Mouse (Mus musculus) forebrain, postnatal 0 days (tissue): ENCODE measurements around the gene Synpo2l. TPM values are rescaled to one million over a fixed set of nuclear protein-coding genes. Genes with fewer than 3 reads are reported as not detected.

ENCODE experiments used
- ATAC-seq: fragments of 200-750 bp; cut with Nextera tagmentation; 2 replicates; pipeline ENCODE4 v1.8.0; 2017; ENCODE audit warnings: mild to moderate bottlenecking, moderate library complexity
- DNase-seq: peaks from one replicate; pipeline ENCODE4 v3.0.0-alpha.2; 2015
- H3K27ac ChIP-seq: fragments of 300-500 bp; sonication (generic); 2 replicates; pipeline ENCODE4 v1.5.1; 2014; ENCODE audit warnings: low read depth, mild to moderate bottlenecking, antibody characterized with exemption, low read length, moderate library complexity, mixed read lengths
- H3K27me3 ChIP-seq: fragments of 300-500 bp; sonication (generic); 2 replicates; pipeline ENCODE4 v1.6.1; 2014; ENCODE audit warnings: mild to moderate bottlenecking, low read length, mixed read lengths; ENCODE audit not compliant: insufficient read depth
- H3K36me3 ChIP-seq: fragments of 300-500 bp; sonication (generic); 2 replicates; pipeline ENCODE4 v1.6.1; 2014; ENCODE audit warnings: mild to moderate bottlenecking, moderate library complexity; ENCODE audit not compliant: insufficient read depth
- H3K4me1 ChIP-seq: fragments of 300-500 bp; sonication (generic); 2 replicates; pipeline ENCODE4 v1.6.1; 2014; ENCODE audit warnings: antibody characterized with exemption; ENCODE audit not compliant: insufficient read depth
- H3K4me2 ChIP-seq: fragments of 300-500 bp; sonication (generic); 2 replicates; pipeline ENCODE4 v1.6.1; 2014; ENCODE audit warnings: low read depth, mild to moderate bottlenecking, moderate library complexity
- H3K4me3 ChIP-seq: fragments of 300-500 bp; sonication (generic); 2 replicates; pipeline ENCODE4 v1.5.1; 2014; ENCODE audit warnings: low read depth, low read length, mixed read lengths
- H3K9ac ChIP-seq: fragments of 300-500 bp; sonication (generic); 2 replicates; pipeline ENCODE4 v1.6.1; 2014; ENCODE audit warnings: mild to moderate bottlenecking
- H3K9me3 ChIP-seq: fragments of 300-500 bp; sonication (generic); 2 replicates; pipeline ENCODE4 v1.6.1; 2016; ENCODE audit warnings: low read length
- CTCF ChIP-seq: sonication (generic); IDR thresholded peaks from 2 replicates; pipeline ENCODE4 v1.5.1; 2016; ENCODE audit warnings: antibody characterized with exemption, control low read depth, low read depth
- WGBS: fragments of 180-500 bp; shearing (Covaris S2); extraction: QIAGEN DNeasy Blood & Tissue Kit; methylation state at CpG from one replicate; pipeline ENCODE4 v1.1.7; 2014; 5-methylcytosine and 5-hydroxymethylcytosine counted together
- polyA plus RNA-seq: library from polyadenylated mRNA; unstranded; fragments of >200 nt; fragmentation: Nextera tagmentation; extraction: Ambion mirVana; gene quantifications from 2 replicates; pipeline ENCODE4 v1.2.1, GENCODE M21; 2015
- total RNA-seq: library from RNA; depleted of rRNA; stranded (reverse); fragments of >200 nt; gene quantifications from 2 replicates; pipeline ENCODE4 v1.2.3, GENCODE M21; 2014

Gene Synpo2l
- total and polyA plus RNA-seq, 2 experiments from 2014 or later = 0.17 to 0.24 TPM

- peak within 1 kb of the TSS; percentile 86 for H3K9ac ChIP-seq
- WGBS = 1% methylated on average over 102 of the region's 111 CpGs
- H3K27ac ChIP-seq = peak within 1 kb of the TSS; percentile 95
- peaks cover 43% of the 10 kb centered on the region for H3K36me3 ChIP-seq
- peaks cover 28% of the 10 kb centered on the region for H3K4me1 ChIP-seq
- ATAC-seq = peak; percentile 93
- H3K4me2 ChIP-seq = peak within 1 kb of the TSS; percentile 71
- peak; percentile 94 for DNase-seq
- H3K27me3 ChIP-seq = no peaks in the 10 kb centered on the region
- H3K4me3 ChIP-seq = peak within 1 kb of the TSS; percentile 83
- TF ChIP-seq CTCF = no peak
- no peaks in the 10 kb centered on the region for H3K9me3 ChIP-seq
Observed at GRCm38 (mm10) chr14:20694884-20695760, 27.0 kb upstream of the Synpo2l start, which contains the start of gene Fut11. TSS of gene Fut11 (plus strand) at chr14:20694968.

GRCm38 (mm10) chr14:20694185-20694883 lies 26.2 kb upstream of the Synpo2l start:
- Histone ChIP-seq H3K27me3 (no peaks in the 10 kb centered on the region), H3K4me2 (peak overlapping the region; percentile 71), H3K36me3 (peaks cover 50% of the 10 kb centered on the region), H3K4me3 (peak overlapping the region; percentile 83), H3K9ac (peak overlapping the region; percentile 86), H3K27ac (peak overlapping the region; percentile 95), H3K4me1 (peaks cover 28% of the 10 kb centered on the region), H3K9me3 (no peaks in the 10 kb centered on the region)
- ATAC-seq = no peak
- TF ChIP-seq CTCF = no peak
- no peak for DNase-seq
- WGBS = 47% methylated on average over 13 of the region's 13 CpGs

GRCm38 (mm10) chr14:20693589-20694101 lies 25.5 kb upstream of the Synpo2l start:
- DNase-seq (no peak), ATAC-seq (no peak)
- H3K27me3 ChIP-seq = no peaks in the 10 kb centered on the region
- no peaks in the 10 kb centered on the region for H3K9me3 ChIP-seq
- no peak overlapping the region for H3K9ac ChIP-seq
- no peak overlapping the region for H3K4me3 ChIP-seq
- no peak overlapping the region for H3K27ac ChIP-seq
- no peak overlapping the region for H3K4me2 ChIP-seq
- no peak for TF ChIP-seq CTCF
- 95% methylated on average over 10 of the region's 10 CpGs for WGBS
- peaks cover 26% of the 10 kb centered on the region for H3K4me1 ChIP-seq
- H3K36me3 ChIP-seq = peaks cover 57% of the 10 kb centered on the region

- 94% methylated on average over 6 of the region's 6 CpGs for WGBS
- peaks cover 11% of the 10 kb centered on the region for H3K4me1 ChIP-seq
- H3K4me2 ChIP-seq = no peak overlapping the region
- peaks cover 71% of the 10 kb centered on the region for H3K36me3 ChIP-seq
- no peak overlapping the region for H3K4me3 ChIP-seq
- TF ChIP-seq CTCF = no peak
- ATAC-seq (no peak), DNase-seq (no peak)
- H3K9ac ChIP-seq = no peak overlapping the region
- H3K27me3 ChIP-seq = no peaks in the 10 kb centered on the region
- no peaks in the 10 kb centered on the region for H3K9me3 ChIP-seq
- H3K27ac ChIP-seq = no peak overlapping the region
Observed at GRCm38 (mm10) chr14:20691772-20692171, 23.6 kb upstream of the Synpo2l start.

- Histone ChIP-seq H3K9ac (no peak overlapping the region), H3K27ac (no peak overlapping the region), H3K36me3 (peaks cover 95% of the 10 kb centered on the region), H3K4me1 (no peaks in the 10 kb centered on the region), H3K9me3 (no peaks in the 10 kb centered on the region), H3K4me2 (no peak overlapping the region), H3K27me3 (no peaks in the 10 kb centered on the region), H3K4me3 (no peak overlapping the region)
- no peak for TF ChIP-seq CTCF
- ATAC-seq = no peak
- 91% methylated on average over 2 of the region's 2 CpGs for WGBS
- DNase-seq = no peak
Observed at GRCm38 (mm10) chr14:20689009-20689408, 20.9 kb upstream of the Synpo2l start.

GRCm38 (mm10) chr14:20686576-20686975 lies 18.4 kb upstream of the Synpo2l start:
- no peak overlapping the region for H3K4me3 ChIP-seq
- 97% methylated on average over 3 of the region's 3 CpGs for WGBS
- no peak for ATAC-seq

More at GRCm38 (mm10) chr14:20686576-20686975, 18.4 kb upstream of the Synpo2l start:
- Histone ChIP-seq H3K4me2 (no peak overlapping the region), H3K36me3 (peaks cover 95% of the 10 kb centered on the region), H3K9ac (no peak overlapping the region), H3K9me3 (no peaks in the 10 kb centered on the region), H3K27me3 (no peaks in the 10 kb centered on the region), H3K4me1 (no peaks in the 10 kb centered on the region), H3K27ac (no peak overlapping the region)
- no peak for DNase-seq
- TF ChIP-seq CTCF = no peak
